Mouse (Mus musculus) kidney, postnatal 0 days (tissue): ENCODE results near the gene Cort. TPM values are rescaled to one million over a fixed set of nuclear protein-coding genes. Genes with fewer than 3 reads are reported as not detected.

Experiments used
- ATAC-seq: fragments of 200-750 bp; cut with Nextera tagmentation; replicated peaks from 2 replicates; pipeline ENCODE4 v1.8.0; 2017; ENCODE audit warnings: low read depth, moderate number of reproducible peaks, moderate TSS enrichment, moderate library complexity; ENCODE audit not compliant: low FRiP score
- DNase-seq: peaks from one replicate; pipeline ENCODE4 v3.0.0-alpha.2; 2016; ENCODE audit warnings: low spot score
- H3K27ac ChIP-seq: fragments of 300-500 bp; sonication (generic); 2 replicates; pipeline ENCODE4 v1.5.1; 2014; ENCODE audit warnings: mild to moderate bottlenecking
- H3K27me3 ChIP-seq: fragments of 300-500 bp; sonication (generic); 2 replicates; pipeline ENCODE4 v1.6.1; 2014; ENCODE audit warnings: low read length, mixed read lengths; ENCODE audit not compliant: insufficient read depth
- H3K36me3 ChIP-seq: fragments of 300-500 bp; sonication (generic); 2 replicates; pipeline ENCODE4 v1.6.1; 2014; ENCODE audit warnings: low read length, mixed read lengths; ENCODE audit not compliant: insufficient read depth
- H3K4me1 ChIP-seq: fragments of 300-500 bp; sonication (generic); replicated peaks from 2 replicates; pipeline ENCODE4 v1.6.1; 2014; ENCODE audit warnings: antibody characterized with exemption, low read length, mixed read lengths; ENCODE audit not compliant: insufficient read depth
- H3K4me2 ChIP-seq: fragments of 300-500 bp; sonication (generic); 2 replicates; pipeline ENCODE4 v1.6.1; 2014; ENCODE audit warnings: mild to moderate bottlenecking, low read length, moderate library complexity, mixed read lengths
- H3K4me3 ChIP-seq: fragments of 300-500 bp; sonication (generic); replicated peaks from 2 replicates; pipeline ENCODE4 v1.5.1; 2014; ENCODE audit warnings: low read depth, low read length
- H3K9ac ChIP-seq: fragments of 300-500 bp; sonication (generic); 2 replicates; pipeline ENCODE4 v1.6.1; 2014; ENCODE audit warnings: low read depth, low read length
- H3K9me3 ChIP-seq: fragments of 300-500 bp; sonication (generic); replicated peaks from 2 replicates; pipeline ENCODE4 v1.6.1; 2016; ENCODE audit warnings: low read length, inconsistent platforms, mixed read lengths
- CTCF ChIP-seq: IDR thresholded peaks from 2 replicates; pipeline ENCODE4 v1.5.1; 2016; ENCODE audit warnings: antibody characterized with exemption, low read depth, mild to moderate bottlenecking, moderate library complexity
- WGBS: fragments of 180-500 bp; shearing (Covaris S2); extraction: QIAGEN DNeasy Blood & Tissue Kit; methylation state at CpG from one replicate; pipeline ENCODE4 v1.1.7; 2014; 5-methylcytosine and 5-hydroxymethylcytosine counted together
- polyA plus RNA-seq: library from polyadenylated mRNA; unstranded; fragments of >200 nt; fragmentation: Nextera tagmentation; extraction: Ambion mirVana; gene quantifications from 2 replicates; pipeline ENCODE4 v1.2.1, GENCODE M21; 2015

Cort gene
- polyA plus RNA-seq, 1 experiment from 2014 or later, result 0.18 TPM

GRCm38 (mm10) chr4:149091364-149091763 lies 35.2 kb downstream of the Cort start:
- no peak overlapping the region for H3K27ac ChIP-seq
- no peaks in the 10 kb centered on the region for H3K36me3 ChIP-seq
- WGBS, result 36% methylated on average over 8 of the region's 8 CpGs
- ATAC-seq (no peak), DNase-seq (peak; percentile 47)
- no peak overlapping the region for H3K4me3 ChIP-seq
- no peaks in the 10 kb centered on the region for H3K27me3 ChIP-seq
- no peaks in the 10 kb centered on the region for H3K9me3 ChIP-seq
- TF ChIP-seq CTCF, result no peak
- H3K9ac ChIP-seq, result no peak overlapping the region
- no peak overlapping the region for H3K4me2 ChIP-seq
- no peaks in the 10 kb centered on the region for H3K4me1 ChIP-seq

GRCm38 (mm10) chr4:149085381-149085780 lies 41.2 kb downstream of the Cort start:
- no peaks in the 10 kb centered on the region for H3K36me3 ChIP-seq
- H3K9ac ChIP-seq, result no peak overlapping the region
- H3K9me3 ChIP-seq, result no peaks in the 10 kb centered on the region
- ATAC-seq, result no peak
- H3K4me3 ChIP-seq, result no peak overlapping the region
- WGBS, result 73% methylated on average over 5 of the region's 5 CpGs
- DNase-seq, result no peak
- H3K27ac ChIP-seq, result peak overlapping the region; percentile 28; the same call in 1 of the 2 replicates
- H3K4me2 ChIP-seq, result no peak overlapping the region
- H3K27me3 ChIP-seq, result no peaks in the 10 kb centered on the region
- 0 out of 2 replicates have a peak, but pooled peaks cover 4% of the 10 kb centered on the region for H3K4me1 ChIP-seq
- no peak for TF ChIP-seq CTCF

- no peaks in the 10 kb centered on the region for H3K9me3 ChIP-seq
- H3K27me3 ChIP-seq, result no peaks in the 10 kb centered on the region
- WGBS, result 47% methylated on average over 17 of the region's 17 CpGs
- no peaks in the 10 kb centered on the region for H3K36me3 ChIP-seq
- peak; percentile 78 for ATAC-seq
- no peak overlapping the region for H3K4me3 ChIP-seq
- no peak overlapping the region for H3K4me2 ChIP-seq
- no peak overlapping the region for H3K9ac ChIP-seq
- DNase-seq, result no peak
- peak; percentile 12; the same call in 1 of the 2 replicates for TF ChIP-seq CTCF
- H3K27ac ChIP-seq, result 0 out of 2 replicates have a peak overlapping the region, but pooled peaks have one; percentile 2
- H3K4me1 ChIP-seq, result peaks cover 4% of the 10 kb centered on the region; the same call in 1 of the 2 replicates
These were observed 45.0 kb downstream of the Cort start for GRCm38 (mm10) chr4:149081528-149081927.

- Histone ChIP-seq H3K9me3 (no peaks in the 10 kb centered on the region), H3K9ac (no peak overlapping the region), H3K27me3 (no peaks in the 10 kb centered on the region), H3K4me1 (peaks cover 4% of the 10 kb centered on the region; the same call in 1 of the 2 replicates), H3K27ac (no peak overlapping the region), H3K4me3 (no peak overlapping the region), H3K4me2 (no peak overlapping the region), H3K36me3 (peaks cover 5% of the 10 kb centered on the region; the same call in 1 of the 2 replicates)
- ATAC-seq (no peak), DNase-seq (no peak)
- 88% methylated on average over 8 of the region's 8 CpGs for WGBS
- no peak for TF ChIP-seq CTCF
These were observed 46.5 kb downstream of the Cort start for GRCm38 (mm10) chr4:149080111-149080510.

- no peak for TF ChIP-seq CTCF
- 66% methylated on average over 6 of the region's 6 CpGs for WGBS
- Histone ChIP-seq H3K36me3 (peaks cover 9% of the 10 kb centered on the region; the same call in 1 of the 2 replicates), H3K4me1 (peaks cover 4% of the 10 kb centered on the region; the same call in 1 of the 2 replicates), H3K27me3 (no peaks in the 10 kb centered on the region), H3K9me3 (no peaks in the 10 kb centered on the region), H3K9ac (no peak overlapping the region), H3K4me3 (no peak overlapping the region), H3K27ac (no peak overlapping the region), H3K4me2 (no peak overlapping the region)
- no peak for DNase-seq
- ATAC-seq, result no peak
These were observed 46.9 kb downstream of the Cort start for GRCm38 (mm10) chr4:149079629-149080028.

GRCm38 (mm10) chr4:149078261-149078660 lies 48.3 kb downstream of the Cort start:
- Histone ChIP-seq H3K27me3 (no peaks in the 10 kb centered on the region), H3K9ac (no peak overlapping the region), H3K9me3 (no peaks in the 10 kb centered on the region), H3K36me3 (peaks cover 10% of the 10 kb centered on the region; the same call in 1 of the 2 replicates), H3K4me2 (no peak overlapping the region), H3K4me1 (peaks cover 4% of the 10 kb centered on the region; the same call in 1 of the 2 replicates), H3K4me3 (no peak overlapping the region), H3K27ac (no peak overlapping the region)
- ATAC-seq (no peak), DNase-seq (no peak)
- WGBS, result 48% methylated on average over 4 of the region's 4 CpGs
- no peak for TF ChIP-seq CTCF
